Mouse (Mus musculus) ES-Bruce4 (cell line): ENCODE data around the gene Nin.

Source experiments
- CTCF ChIP-seq: IDR thresholded peaks from one replicate; pipeline ENCODE4 v1.8.1; 2011; ENCODE audit warnings: low read depth, low read length
- EP300 ChIP-seq: IDR thresholded peaks from 2 replicates; pipeline ENCODE4 v1.6.1; 2011; ENCODE audit warnings: low read depth, low read length; ENCODE audit not compliant: insufficient read depth
- POLR2A ChIP-seq: IDR thresholded peaks from one replicate; pipeline ENCODE4 v1.8.1; 2011; ENCODE audit warnings: low read length; ENCODE audit not compliant: insufficient read depth

DNA sequence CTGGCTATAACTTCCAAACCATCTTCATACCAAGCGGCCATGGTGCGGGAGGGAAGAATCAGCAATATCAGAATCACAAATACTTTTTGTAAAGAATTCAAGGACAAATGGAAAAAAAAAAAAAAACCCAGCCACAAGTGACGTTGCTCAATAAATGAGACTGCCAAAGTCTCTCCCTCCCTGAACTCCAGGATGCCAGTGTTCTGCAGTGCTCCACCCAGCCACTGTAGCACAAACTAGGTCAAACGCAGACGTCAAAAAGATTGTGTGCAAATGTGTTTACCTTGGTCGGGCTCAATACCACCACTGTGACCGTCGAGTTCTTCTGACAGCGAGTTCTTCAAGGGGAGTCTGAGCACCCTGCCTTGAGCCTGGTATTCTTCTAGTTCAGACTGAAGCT is 64.8 kb downstream of the Nin start:
- TF ChIP-seq CTCF: no peak
- TF ChIP-seq POLR2A: no peak
- no peak for TF ChIP-seq EP300
